Mouse (Mus musculus) heart, adult 8-10 months (tissue): ENCODE results near the gene Ube2c. TPM values are rescaled to one million over a fixed set of nuclear protein-coding genes. Genes with fewer than 3 reads are reported as not detected.

Experiments used
- DNase-seq: peaks from one replicate; pipeline ENCODE4 v3.0.0; 2022; ENCODE audit warnings: low spot score
- total RNA-seq, 4 experiments: library from RNA; stranded (reverse); gene quantifications; 2 replicates each; pipeline ENCODE4 v1.2.4; 2022

Gene Ube2c
- total RNA-seq, result 1 to 10 TPM in 2 of 4 experiments, under 1 TPM in 2; 0.47 to 2.7 (median 1.4) TPM

GRCm38 (mm10) chr2:164769258-164770037 is at the start of gene Ube2c:
Gene Ube2c (plus strand): TSS chr2:164769898.
- DNase-seq, result peak; percentile 99

GRCm38 (mm10) chr2:164723276-164723675 is 46.4 kb upstream of the Ube2c start:
- DNase-seq, result no peak

GRCm38 (mm10) chr2:164725895-164726619 is 43.6 kb upstream of the Ube2c start:
- peak; percentile 35 for DNase-seq

GRCm38 (mm10) chr2:164731719-164732118 is 38.0 kb upstream of the Ube2c start:
- no peak for DNase-seq

GRCm38 (mm10) chr2:164733259-164733658 is 36.4 kb upstream of the Ube2c start:
- no peak for DNase-seq

GRCm38 (mm10) chr2:164734839-164735238 is 34.9 kb upstream of the Ube2c start:
- DNase-seq, result no peak

GRCm38 (mm10) chr2:164735446-164735845 is 34.3 kb upstream of the Ube2c start:
- DNase-seq, result no peak

GRCm38 (mm10) chr2:164737377-164738090 is 32.2 kb upstream of the Ube2c start:
- no peak for DNase-seq

GRCm38 (mm10) chr2:164739876-164740275 is 29.8 kb upstream of the Ube2c start:
- no peak for DNase-seq

GRCm38 (mm10) chr2:164744987-164745386 is 24.7 kb upstream of the Ube2c start:
- DNase-seq, result no peak

GRCm38 (mm10) chr2:164745843-164746479 is 23.7 kb upstream of the Ube2c start, which contains the start of the genes Wfdc3 and Dnttip1:
Gene Wfdc3 (minus strand): TSS chr2:164745931.
Gene Dnttip1 (plus strand): TSS chr2:164745983.
- DNase-seq, result peak; percentile 93

GRCm38 (mm10) chr2:164746693-164747092 is 23.0 kb upstream of the Ube2c start:
- DNase-seq, result no peak

GRCm38 (mm10) chr2:164748191-164748590 is 21.5 kb upstream of the Ube2c start:
- DNase-seq, result no peak

- no peak for DNase-seq
These were observed 20.7 kb upstream of the Ube2c start for GRCm38 (mm10) chr2:164748991-164749390.

GRCm38 (mm10) chr2:164752454-164752853 is 17.2 kb upstream of the Ube2c start:
- DNase-seq, result no peak

- no peak for DNase-seq
These were observed 15.6 kb upstream of the Ube2c start for GRCm38 (mm10) chr2:164754105-164754504.

- peak; percentile 46 for DNase-seq
These were observed 14.9 kb upstream of the Ube2c start for GRCm38 (mm10) chr2:164754800-164755199.

GRCm38 (mm10) chr2:164757841-164758240 is 11.9 kb upstream of the Ube2c start:
- no peak for DNase-seq

- DNase-seq, result no peak
These were observed 11.0 kb upstream of the Ube2c start for GRCm38 (mm10) chr2:164758692-164759091.

- DNase-seq, result no peak
These were observed 9.5 kb upstream of the Ube2c start for GRCm38 (mm10) chr2:164760059-164760833.

GRCm38 (mm10) chr2:164761502-164761901 is 8.2 kb upstream of the Ube2c start:
- no peak for DNase-seq
